Mouse (Mus musculus) kidney, adult 2 months (tissue): ENCODE data around the gene Emc4.

Source experiments
- CTCF ChIP-seq: fragments of 200-500 bp; conservative IDR thresholded peaks from 2 replicates; pipeline ENCODE4 v1.5.1; 2011; ENCODE audit warnings: low read depth, mild to moderate bottlenecking, control low read depth, low read length, moderate library complexity, mixed read lengths; ENCODE audit not compliant: insufficient read depth, insufficient read length
- POLR2A ChIP-seq: fragments of 200-500 bp; IDR thresholded peaks from one replicate; pipeline ENCODE4 v1.6.1; 2011; ENCODE audit warnings: low read depth, low read length, control low read depth

DNA sequence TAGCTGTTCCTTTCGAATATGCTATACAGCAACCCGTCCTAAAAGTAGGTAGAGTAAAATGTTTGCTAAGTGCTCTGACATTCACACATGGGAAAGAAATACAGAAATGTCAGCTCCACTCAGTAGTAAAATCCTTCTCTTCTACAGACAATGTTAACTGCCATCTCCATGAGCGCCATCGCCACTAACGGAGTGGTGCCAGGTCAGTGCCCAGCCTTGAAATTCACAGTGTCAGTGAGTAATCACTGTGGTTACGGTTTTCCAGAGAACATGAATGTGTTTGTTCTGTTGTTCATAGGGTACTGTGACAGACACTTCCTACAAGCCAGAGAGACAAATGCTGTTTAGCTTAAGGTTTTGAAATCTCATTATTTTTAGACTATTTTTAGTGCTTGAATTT, 30.6 kb downstream of the Emc4 start:
- TF ChIP-seq CTCF: no peak
- no peak for TF ChIP-seq POLR2A
